In the genomic region with DNA sequence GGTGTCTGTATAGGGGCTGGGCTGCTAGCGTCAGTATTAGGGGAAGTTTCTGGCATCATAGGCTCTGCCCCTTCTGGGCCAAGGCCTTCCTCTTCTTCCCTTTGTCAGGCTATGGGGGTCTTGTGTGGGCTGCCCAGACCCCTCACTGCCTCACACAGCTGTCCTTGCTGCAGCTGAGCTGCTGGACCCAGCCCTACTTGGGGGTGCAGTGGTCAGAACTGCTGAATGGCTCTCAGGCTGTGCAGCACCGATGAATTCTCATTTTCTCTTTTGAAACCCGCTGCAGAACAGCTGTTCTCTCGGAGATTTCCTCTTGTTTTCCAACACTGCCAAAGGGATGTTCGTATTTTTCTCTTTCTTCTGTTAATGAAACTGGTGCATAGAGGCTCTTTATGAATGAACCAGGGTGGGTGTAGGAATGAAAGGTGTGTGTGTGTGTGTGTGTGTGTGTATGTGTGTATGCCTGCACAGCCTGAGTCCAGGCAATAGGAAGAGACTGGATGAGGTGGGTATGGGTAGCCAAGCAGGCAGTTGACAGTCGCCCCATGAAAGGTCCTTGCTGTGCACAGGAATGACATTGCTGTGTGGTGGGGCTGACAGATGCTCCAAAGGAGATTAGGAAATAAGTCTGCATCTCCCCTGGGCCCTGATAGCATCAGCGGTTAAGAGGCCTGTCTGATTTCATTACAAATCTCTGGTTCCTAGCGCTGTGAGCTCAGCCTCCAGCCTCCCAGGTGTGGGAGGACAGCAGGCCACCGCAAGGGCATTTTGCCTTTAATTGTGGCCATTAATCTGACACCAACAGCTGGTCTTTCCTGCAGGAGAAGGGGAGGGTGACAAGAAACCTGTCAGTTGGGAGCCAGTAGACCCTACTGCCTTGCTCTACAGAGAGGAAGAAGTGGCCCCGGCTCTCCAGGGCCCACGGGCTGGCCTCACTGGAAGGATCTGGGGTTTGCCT, we compare ENCODE assay signal across 14 mouse cellular contexts. TPM values are rescaled to one million over a fixed set of nuclear protein-coding genes. Genes with fewer than 3 reads are reported as not detected.
DNase-seq lines count a peak whose midpoint lies in the region; ATAC-seq and TF ChIP-seq lines count a peak whose summit lies in the region.
"Had no signal": no experiment of that assay in that cellular context is flagged by ENCODE, and none has a peak within 500 bp of the region (broad histone marks: within the 10 kb centered on the region; RNA-seq: fewer than 3 reads in every experiment).

No protein-coding gene starts in this region.

- no peaks in the 10 kb centered on the region for H3K27me3 ChIP-seq in kidney, postnatal 0 days (ENCODE audit: insufficient read depth, low read length)
- no peaks in the 10 kb centered on the region for H3K27me3 ChIP-seq in hindbrain, embryonic 12.5 days
- H3K27me3 ChIP-seq in midbrain, embryonic 11.5 days (ENCODE audit: control insufficient read depth, insufficient read depth, low read length), result no peaks in the 10 kb centered on the region
- H3K27me3 ChIP-seq: liver, embryonic 15.5 days had no signal

- H3K36me3 ChIP-seq in kidney, postnatal 0 days (ENCODE audit: insufficient read depth, low read length), result no peaks in the 10 kb centered on the region
- no peaks in the 10 kb centered on the region for H3K36me3 ChIP-seq in hindbrain, embryonic 12.5 days
- H3K36me3 ChIP-seq in midbrain, embryonic 11.5 days (ENCODE audit: control insufficient read depth, insufficient read depth, low read length), result no peaks in the 10 kb centered on the region
- H3K36me3 ChIP-seq: liver, embryonic 15.5 days had no signal

- no peaks in the 10 kb centered on the region for H3K9me3 ChIP-seq in kidney, postnatal 0 days (replicated peaks; ENCODE audit: low read length)
- H3K9me3 ChIP-seq in hindbrain, embryonic 12.5 days (replicated peaks), result no peaks in the 10 kb centered on the region
- H3K9me3 ChIP-seq in midbrain, embryonic 11.5 days (ENCODE audit: control insufficient read depth, low read length), result no peaks in the 10 kb centered on the region
- H3K9me3 ChIP-seq: liver, embryonic 15.5 days had no signal

- 0 out of 2 replicates have a peak, but pooled peaks have one; percentile 3 for TF ChIP-seq CTCF in kidney, postnatal 0 days (IDR thresholded peaks at IDR 0.05; ENCODE audit: low read depth)

- H3K4me3 ChIP-seq in kidney, postnatal 0 days (replicated peaks; ENCODE audit: low read depth, low read length), result no peak overlapping the region
- no peak overlapping the region for H3K4me3 ChIP-seq in hindbrain, embryonic 12.5 days
- no peak overlapping the region for H3K4me3 ChIP-seq in midbrain, embryonic 11.5 days (ENCODE audit: low read depth, low read length)
- H3K4me3 ChIP-seq: liver, embryonic 15.5 days had no signal

- peak; percentile 73 for ATAC-seq in kidney, postnatal 0 days (replicated peaks; ENCODE audit: low FRiP score, low read depth)
- peak; percentile 62 for ATAC-seq in hindbrain, embryonic 12.5 days (ENCODE audit: low FRiP score)
- ATAC-seq in midbrain, embryonic 11.5 days (ENCODE audit: low FRiP score), result 0 out of 2 replicates have a peak, but pooled peaks have one; percentile 33

- H3K4me2 ChIP-seq in kidney, postnatal 0 days (ENCODE audit: low read length), result no peak overlapping the region
- H3K4me2 ChIP-seq in hindbrain, embryonic 12.5 days (replicated peaks), result no peak overlapping the region
- no peak overlapping the region for H3K4me2 ChIP-seq in midbrain, embryonic 11.5 days
- H3K4me2 ChIP-seq: liver, embryonic 15.5 days had no signal

- no peak overlapping the region for H3K27ac ChIP-seq in kidney, postnatal 0 days
- H3K27ac ChIP-seq in hindbrain, embryonic 12.5 days, result peak overlapping the region; percentile 62
- no peak overlapping the region for H3K27ac ChIP-seq in midbrain, embryonic 11.5 days (ENCODE audit: low read depth, low read length)
- H3K27ac ChIP-seq: liver, embryonic 15.5 days had no signal

- H3K4me1 ChIP-seq in kidney, postnatal 0 days (replicated peaks; ENCODE audit: insufficient read depth, low read length), result no peaks in the 10 kb centered on the region
- peaks cover 24% of the 10 kb centered on the region for H3K4me1 ChIP-seq in hindbrain, embryonic 12.5 days
- H3K4me1 ChIP-seq in midbrain, embryonic 11.5 days (ENCODE audit: control insufficient read depth, insufficient read depth, low read length), result peaks cover 2% of the 10 kb centered on the region; the same call in 1 of the 2 replicates
- H3K4me1 ChIP-seq: liver, embryonic 15.5 days had no signal

- H3K9ac ChIP-seq in kidney, postnatal 0 days (ENCODE audit: low read depth, low read length), result no peak overlapping the region
- no peak overlapping the region for H3K9ac ChIP-seq in hindbrain, embryonic 12.5 days
- H3K9ac ChIP-seq in midbrain, embryonic 11.5 days (ENCODE audit: low read length), result no peak overlapping the region
- H3K9ac ChIP-seq: liver, embryonic 15.5 days had no signal

- WGBS in kidney, postnatal 0 days, result 23% methylated on average over 11 of the region's 11 CpGs
- WGBS in hindbrain, embryonic 12.5 days, result 62% methylated on average over 11 of the region's 11 CpGs
- 71% methylated on average over 11 of the region's 11 CpGs for WGBS in midbrain, embryonic 11.5 days

- peak; percentile 81 for DNase-seq in kidney, postnatal 0 days (ENCODE audit: low spot score)
- no peak for DNase-seq in kidney, adult 11 months
- no peak for DNase-seq in midbrain, embryonic 11.5 days (ENCODE audit: low spot score, missing footprints)
- DNase-seq in retina, postnatal 1 day, result peak; percentile 50
- DNase-seq in right cerebral cortex, postnatal 25 days, result no peak
- DNase-seq in cerebellum, adult 18-20 months, result no peak
- DNase-seq: adrenal gland, adult 8-10 months; heart, adult 18-20 months; heart, postnatal 14 days; kidney, postnatal 25 days; lung, postnatal 4 days; thymus, postnatal 4 days had no signal

RNA-seq across cellular contexts. Expression of a gene that starts 26.5 kb away (rescaled TPM):
- polyA plus RNA-seq in kidney, postnatal 0 days (2015; fragmentation: Nextera tagmentation; extraction: Ambion mirVana), result 452 and 462 TPM in 2 replicates
- polyA plus RNA-seq in hindbrain, embryonic 12.5 days (2016; fragmentation: Nextera tagmentation; extraction: Ambion mirVana), result 495 and 515 TPM in 2 replicates
- 560 and 573 TPM in 2 replicates for polyA plus RNA-seq in midbrain, embryonic 11.5 days (2014; fragmentation: Nextera tagmentation; extraction: Ambion mirVana)

Comparison
In these comparisons a context has a peak if more than half of its experiments do, and no peak if none do; other contexts are left out.
1. DNase-seq: peak in kidney, postnatal 0 days (single experiment) and retina, postnatal 1 day (single experiment); none in kidney, adult 11 months (single experiment), midbrain, embryonic 11.5 days (single experiment), right cerebral cortex, postnatal 25 days (single experiment) and cerebellum, adult 18-20 months (0 of 2).
2. Peak in every context shown above with its lines, with median percentiles within 50 percentile points of each other: ATAC-seq.